In the genomic region with DNA sequence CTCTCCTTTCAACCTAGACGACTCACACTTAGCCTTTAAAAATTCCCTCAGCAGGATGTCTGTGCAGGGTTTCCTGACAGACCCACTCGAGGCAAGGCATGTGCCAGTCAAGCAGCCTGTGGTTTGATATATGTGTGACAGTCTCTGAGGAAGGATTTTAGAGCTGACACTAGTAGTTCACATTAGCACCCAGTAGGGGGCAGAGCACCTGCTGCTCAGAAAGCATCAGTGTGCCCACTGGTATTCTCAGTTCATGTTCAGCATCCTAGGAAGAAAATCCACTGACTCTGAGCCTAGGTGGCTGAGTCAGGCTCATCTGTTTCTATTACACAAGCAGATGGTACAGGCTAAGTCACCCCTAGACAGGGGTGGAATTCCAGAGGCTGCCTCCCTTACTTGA, we compare ENCODE assay signal across 8 mouse cellular contexts. TPM values are rescaled to one million over a fixed set of nuclear protein-coding genes. Genes with fewer than 3 reads are reported as not detected.
DNase-seq lines count a peak whose midpoint lies in the region; ATAC-seq lines count a peak whose summit lies in the region.

No protein-coding gene starts in this region.

- H3K27me3 ChIP-seq in hindbrain, embryonic 11.5 days (ENCODE audit: control insufficient read depth, insufficient read depth, low read length): no peaks in the 10 kb centered on the region
- H3K27me3 ChIP-seq in hindbrain, embryonic 13.5 days: peaks cover 12% of the 10 kb centered on the region

- H3K9ac ChIP-seq in hindbrain, embryonic 11.5 days (ENCODE audit: low read depth, low read length): no peak overlapping the region
- H3K9ac ChIP-seq in hindbrain, embryonic 13.5 days: no peak overlapping the region

- H3K4me3 ChIP-seq in hindbrain, embryonic 11.5 days (ENCODE audit: low read depth, low read length): no peak overlapping the region
- no peak overlapping the region for H3K4me3 ChIP-seq in hindbrain, embryonic 13.5 days

- WGBS in hindbrain, embryonic 11.5 days: 25% methylated on average over 2 of the region's 2 CpGs
- 18% methylated on average over 2 of the region's 2 CpGs for WGBS in hindbrain, embryonic 13.5 days

- no peak for ATAC-seq in hindbrain, embryonic 11.5 days (ENCODE audit: low FRiP score)
- no peak for ATAC-seq in hindbrain, embryonic 13.5 days (ENCODE audit: low FRiP score)
- peak; percentile 74 for ATAC-seq in common myeloid progenitor, adult 5-6 weeks (replicated peaks; ENCODE audit: low read depth, poor library complexity, severe bottlenecking)

- no peak overlapping the region for H3K4me2 ChIP-seq in hindbrain, embryonic 11.5 days (replicated peaks; ENCODE audit: low read depth, low read length)
- no peak overlapping the region for H3K4me2 ChIP-seq in hindbrain, embryonic 13.5 days

- H3K4me1 ChIP-seq in hindbrain, embryonic 11.5 days (replicated peaks; ENCODE audit: control insufficient read depth, insufficient read depth, low read length): no peaks in the 10 kb centered on the region
- H3K4me1 ChIP-seq in hindbrain, embryonic 13.5 days (replicated peaks): no peaks in the 10 kb centered on the region

- peak; percentile 43 for DNase-seq in hindbrain, embryonic 11.5 days (ENCODE audit: low spot score)
- DNase-seq in right cerebral cortex, adult 2 months (ENCODE audit: low spot score in 2 of 2): peak; percentile 13 to 16
- no peak for DNase-seq in right cerebral cortex, postnatal 10 days (ENCODE audit: low spot score in 2 of 2)
- DNase-seq in spleen, postnatal 36 days (ENCODE audit: low spot score in 2 of 2): peak; percentile 12 to 31
- no peak for DNase-seq in urinary bladder, postnatal 14 days (ENCODE audit: low spot score)
- no peak for DNase-seq in adrenal gland, postnatal 4 days (ENCODE audit: low spot score in 2 of 2)

- no peak overlapping the region for H3K27ac ChIP-seq in hindbrain, embryonic 11.5 days (ENCODE audit: low read depth, low read length)
- no peak overlapping the region for H3K27ac ChIP-seq in hindbrain, embryonic 13.5 days

- no peaks in the 10 kb centered on the region for H3K36me3 ChIP-seq in hindbrain, embryonic 11.5 days (ENCODE audit: control insufficient read depth, insufficient read depth, low read length)
- no peaks in the 10 kb centered on the region for H3K36me3 ChIP-seq in hindbrain, embryonic 13.5 days

- H3K9me3 ChIP-seq in hindbrain, embryonic 11.5 days (ENCODE audit: control insufficient read depth, low read length): no peaks in the 10 kb centered on the region
- H3K9me3 ChIP-seq in hindbrain, embryonic 13.5 days: no peaks in the 10 kb centered on the region

RNA-seq across cellular contexts. Expression of a gene that starts 39.0 kb away (rescaled TPM):
- 0.04 and 0.11 TPM in 2 replicates for polyA plus RNA-seq in hindbrain, embryonic 11.5 days (2014; fragmentation: Nextera tagmentation; extraction: Ambion mirVana)
- polyA plus RNA-seq in hindbrain, embryonic 13.5 days (2015; fragmentation: Nextera tagmentation; extraction: Ambion mirVana): 0.10 and 0.38 TPM in 2 replicates
- total RNA-seq in common myeloid progenitor, adult 5-6 weeks (2017): 82.0 and 95.8 TPM in 2 replicates
- 1 to 10 TPM; 2.8 to 5.9 TPM for total RNA-seq in adrenal gland, postnatal 4 days (2021)

Comparison
In these comparisons a context has a peak if more than half of its experiments do, and no peak if none do; other contexts are left out.
1. DNase-seq: peak in hindbrain, embryonic 11.5 days (single experiment), right cerebral cortex, adult 2 months (2 of 2) and spleen, postnatal 36 days (2 of 2); none in right cerebral cortex, postnatal 10 days (0 of 2), urinary bladder, postnatal 14 days (single experiment) and adrenal gland, postnatal 4 days (0 of 2).
2. RNA of a gene that starts 39.0 kb away (total RNA-seq): 82.0 to 95.8 TPM in common myeloid progenitor, adult 5-6 weeks; 2.8 to 5.9 TPM in adrenal gland, postnatal 4 days; every median in the first group is over 10 times any median in the second.